Mouse (Mus musculus): ENCODE data around the gene Kiss1r. TPM values are rescaled to one million over a fixed set of nuclear protein-coding genes. Genes with fewer than 3 reads are reported as not detected.

The Kiss1r gene
- total RNA-seq, 4 experiments from 2014 or later: 1.1 to 5.6 (median 4.0) TPM

GRCm38 (mm10) chr10:79924998-79925784 lies 8.4 kb downstream of the Kiss1r start:
- DNase-seq: peak; percentile 85

GRCm38 (mm10) chr10:79925785-79926490 lies 9.2 kb downstream of the Kiss1r start:
- DNase-seq: no peak

- peak; percentile 80 for DNase-seq
Measured at GRCm38 (mm10) chr10:79926491-79927323, 9.9 kb downstream of the Kiss1r start, which contains the start of gene Arid3a. Gene Arid3a (plus strand): TSS chr10:79927043.

- no peak for DNase-seq
Measured at GRCm38 (mm10) chr10:79927324-79928029, 10.7 kb downstream of the Kiss1r start.

- no peak for DNase-seq
Measured at GRCm38 (mm10) chr10:79928030-79928694, 11.4 kb downstream of the Kiss1r start.

GRCm38 (mm10) chr10:79928907-79929701 lies 12.3 kb downstream of the Kiss1r start:
- no peak for DNase-seq

GRCm38 (mm10) chr10:79929967-79930825 lies 13.4 kb downstream of the Kiss1r start:
- DNase-seq: no peak

GRCm38 (mm10) chr10:79930826-79931186 lies 14.0 kb downstream of the Kiss1r start:
- no peak for DNase-seq

GRCm38 (mm10) chr10:79931797-79932196 lies 15.0 kb downstream of the Kiss1r start:
- no peak for DNase-seq

- no peak for DNase-seq
Measured at GRCm38 (mm10) chr10:79932736-79933135, 16.0 kb downstream of the Kiss1r start.

- DNase-seq: no peak
Measured at GRCm38 (mm10) chr10:79933145-79933679, 16.4 kb downstream of the Kiss1r start.

GRCm38 (mm10) chr10:79933861-79934260 lies 17.1 kb downstream of the Kiss1r start:
- DNase-seq: no peak

- DNase-seq: peak; percentile 79
Measured at GRCm38 (mm10) chr10:79934272-79934721, 17.5 kb downstream of the Kiss1r start.

GRCm38 (mm10) chr10:79934794-79935569 lies 18.2 kb downstream of the Kiss1r start:
- DNase-seq: no peak

GRCm38 (mm10) chr10:79936284-79936910 lies 19.6 kb downstream of the Kiss1r start:
- DNase-seq: no peak

GRCm38 (mm10) chr10:79936911-79937441 lies 20.2 kb downstream of the Kiss1r start:
- DNase-seq: peak; percentile 84

- DNase-seq: no peak
Measured at GRCm38 (mm10) chr10:79937775-79938526, 21.2 kb downstream of the Kiss1r start.

Measured in adrenal gland, adult 8-10 months (tissue).